Mouse (Mus musculus) embryonic fibroblast, embryonic 13.5 days (primary cell): ENCODE results near the gene Crlf1.

ENCODE experiments used
- CTCF ChIP-seq: IDR thresholded peaks from 2 replicates; pipeline ENCODE4 v1.5.1; 2011; ENCODE audit warnings: mild to moderate bottlenecking, control low read depth, low read length, moderate library complexity, borderline replicate concordance; ENCODE audit not compliant: insufficient read depth
- POLR2A ChIP-seq: IDR thresholded peaks from 2 replicates; pipeline ENCODE4 v1.6.1; 2011; ENCODE audit warnings: low read depth, mild to moderate bottlenecking, control low read depth, low read length, moderate library complexity

DNA sequence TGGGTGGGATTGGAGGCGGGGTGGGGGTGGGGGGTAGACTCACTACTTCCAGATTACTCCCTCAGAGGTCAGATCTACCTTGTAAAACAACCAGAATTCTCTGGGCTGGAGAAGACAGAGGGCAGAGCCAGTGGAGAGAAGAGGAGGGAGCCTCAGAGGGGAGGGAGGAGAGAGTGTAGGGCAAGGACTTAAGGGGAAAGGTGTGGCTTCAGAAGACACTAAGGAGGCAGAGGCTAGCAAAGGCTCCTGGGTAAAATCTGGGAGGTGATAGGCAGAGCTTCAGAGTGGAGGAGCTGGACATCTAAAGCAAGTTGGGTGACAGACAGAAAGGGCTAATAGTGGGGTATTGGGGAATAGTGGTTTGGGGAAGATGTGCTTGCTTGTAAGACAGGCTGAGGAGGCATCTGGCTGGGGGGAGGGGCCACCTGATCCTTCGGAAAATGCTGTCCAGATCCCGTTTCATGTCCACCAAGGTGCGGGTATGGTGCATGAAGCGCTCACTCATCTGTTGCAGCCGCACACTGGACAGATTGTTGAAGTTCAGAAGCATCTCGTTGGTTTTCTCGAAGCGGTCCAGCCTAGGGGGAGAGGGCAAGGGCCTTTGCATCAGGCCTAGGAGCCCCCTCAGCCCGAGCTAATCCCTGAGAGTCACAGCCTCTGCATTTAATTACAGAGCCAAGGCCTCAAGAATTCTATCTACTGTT is 25.1 kb downstream of the Crlf1 start:
- TF ChIP-seq CTCF (no peak), POLR2A (no peak)
